Mouse (Mus musculus): ENCODE measurements around the gene Fry.

The Fry gene

GRCm38 (mm10) chr5:150229776-150230175 lies 111.3 kb downstream of the Fry start:
- ChIA-PET POLR2A (interaction anchor here in 1 of 4 experiments (0.9 kb wide), 1 partner anchor 10 kb away, joined by 3 read pairs; no protein-coding TSS in a partner anchor), CTCF (interaction anchor here in 3 of 4 experiments (0.6 to 3.9 kb wide), 5 partner anchors 9 to 934 kb away, joined by 3 to 28 read pairs (median 3); no protein-coding TSS in a partner anchor)

DNA sequence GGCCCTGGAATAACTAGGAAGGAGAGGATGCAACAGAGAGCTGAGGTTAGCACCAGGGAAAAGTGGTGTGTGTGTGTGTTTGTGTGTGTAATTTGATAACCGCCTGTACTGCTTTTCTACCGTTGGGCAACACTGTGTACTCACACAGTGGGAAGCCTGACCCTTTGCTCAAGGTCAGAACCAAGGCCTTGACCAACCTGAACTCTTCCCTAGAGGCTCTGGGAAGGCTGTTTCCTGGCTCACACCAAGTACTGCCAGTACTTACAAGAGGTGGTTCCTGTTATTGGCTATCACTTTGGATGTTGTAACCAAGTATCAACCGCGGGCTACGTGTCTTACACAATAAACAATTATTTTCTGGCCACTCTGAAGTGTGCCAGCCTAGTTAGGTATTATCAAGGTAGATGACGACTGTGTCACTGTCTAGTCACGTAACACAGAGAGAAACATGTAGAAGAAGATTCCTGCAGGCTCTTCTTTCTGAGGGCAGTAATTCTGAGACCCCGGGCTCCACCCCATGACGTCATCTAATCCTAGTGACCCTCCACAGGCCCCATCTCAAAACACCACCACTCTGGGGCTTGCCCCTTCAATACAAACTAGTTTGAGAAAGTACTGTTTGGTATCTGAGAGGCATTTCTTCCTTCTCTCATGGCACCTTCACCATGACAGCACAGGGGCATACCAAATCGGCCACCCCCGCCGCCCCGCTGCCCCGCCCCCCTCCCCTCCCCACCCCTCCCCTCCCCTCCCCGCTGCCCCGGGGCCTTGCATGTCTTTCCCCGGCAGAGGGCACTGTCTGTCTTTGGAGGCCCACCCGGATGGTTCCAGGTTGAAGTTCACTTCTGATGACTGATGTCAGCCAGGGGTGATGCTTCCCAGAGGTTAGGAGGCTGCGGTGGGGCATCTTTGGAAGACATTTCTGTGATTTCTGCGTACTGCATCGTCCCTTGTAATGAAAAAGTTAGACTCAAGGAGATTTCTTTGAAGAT lies 114.0 kb downstream of the Fry start:
- CTCF ChIA-PET = interaction anchor here (0.7 to 3.9 kb wide), 22 partner anchors 9 to 485 kb away, joined by 3 to 28 read pairs (median 4); partner anchors contain the start of gene N4bp2l2 (in 1 of the 4)
- POLR2A ChIA-PET = no interaction called here

- POLR2A ChIA-PET = no interaction called here
- CTCF ChIA-PET = interaction anchor here (0.6 to 1.7 kb wide), 26 partner anchors 10 to 484 kb away, joined by 3 to 11 read pairs (median 4); partner anchors contain the start of gene N4bp2l2 (in 1 of the 4)
Measured at GRCm38 (mm10) chr5:150233154-150233886, 114.9 kb downstream of the Fry start.

GRCm38 (mm10) chr5:150235931-150236330 lies 117.5 kb downstream of the Fry start:
- CTCF ChIA-PET = interaction anchor here (0.6 to 1.6 kb wide), 9 partner anchors 10 to 756 kb away, joined by 3 to 6 read pairs (median 4); no protein-coding TSS in a partner anchor
- POLR2A ChIA-PET = interaction anchor here in 2 of 4 experiments (0.7 to 0.8 kb wide), 2 partner anchors 11 to 22 kb away, joined by 3 read pairs; no protein-coding TSS in a partner anchor

- ChIA-PET CTCF (interaction anchor here (0.6 to 1.6 kb wide), 7 partner anchors 11 to 757 kb away, joined by 3 to 6 read pairs (median 4); no protein-coding TSS in a partner anchor), POLR2A (interaction anchor here in 1 of 4 experiments (0.8 kb wide), 1 partner anchor 22 kb away, joined by 3 read pairs; no protein-coding TSS in a partner anchor)
Measured at GRCm38 (mm10) chr5:150236597-150236996, 118.2 kb downstream of the Fry start.

GRCm38 (mm10) chr5:150241638-150242037 lies 123.2 kb downstream of the Fry start:
- CTCF ChIA-PET = interaction anchor here in 2 of 4 experiments (0.7 to 1.2 kb wide), 2 partner anchors 10 to 27 kb away, joined by 3 read pairs; no protein-coding TSS in a partner anchor
- POLR2A ChIA-PET = interaction anchor here in 1 of 4 experiments (1.0 kb wide), 1 partner anchor 11 kb away, joined by 3 read pairs; no protein-coding TSS in a partner anchor

GRCm38 (mm10) chr5:150246737-150247136 lies 128.3 kb downstream of the Fry start:
- CTCF ChIA-PET = interaction anchor here (0.6 to 2.6 kb wide), 15 partner anchors 11 to 78 kb away, joined by 3 to 14 read pairs (median 4); no protein-coding TSS in a partner anchor
- POLR2A ChIA-PET = interaction anchor here in 2 of 4 experiments (0.5 to 1.8 kb wide), 8 partner anchors 10 to 597 kb away, joined by 3 to 6 read pairs (median 3); no protein-coding TSS in a partner anchor

GRCm38 (mm10) chr5:150257764-150258163 lies 139.3 kb downstream of the Fry start:
- ChIA-PET POLR2A (interaction anchor here in 1 of 4 experiments (1.6 to 2.1 kb wide), 2 partner anchors 11 to 61 kb away, joined by 5 to 6 read pairs; no protein-coding TSS in a partner anchor), CTCF (interaction anchor here in 3 of 4 experiments (0.5 to 2.7 kb wide), 11 partner anchors 8 to 89 kb away, joined by 3 to 14 read pairs (median 3); no protein-coding TSS in a partner anchor)

DNA sequence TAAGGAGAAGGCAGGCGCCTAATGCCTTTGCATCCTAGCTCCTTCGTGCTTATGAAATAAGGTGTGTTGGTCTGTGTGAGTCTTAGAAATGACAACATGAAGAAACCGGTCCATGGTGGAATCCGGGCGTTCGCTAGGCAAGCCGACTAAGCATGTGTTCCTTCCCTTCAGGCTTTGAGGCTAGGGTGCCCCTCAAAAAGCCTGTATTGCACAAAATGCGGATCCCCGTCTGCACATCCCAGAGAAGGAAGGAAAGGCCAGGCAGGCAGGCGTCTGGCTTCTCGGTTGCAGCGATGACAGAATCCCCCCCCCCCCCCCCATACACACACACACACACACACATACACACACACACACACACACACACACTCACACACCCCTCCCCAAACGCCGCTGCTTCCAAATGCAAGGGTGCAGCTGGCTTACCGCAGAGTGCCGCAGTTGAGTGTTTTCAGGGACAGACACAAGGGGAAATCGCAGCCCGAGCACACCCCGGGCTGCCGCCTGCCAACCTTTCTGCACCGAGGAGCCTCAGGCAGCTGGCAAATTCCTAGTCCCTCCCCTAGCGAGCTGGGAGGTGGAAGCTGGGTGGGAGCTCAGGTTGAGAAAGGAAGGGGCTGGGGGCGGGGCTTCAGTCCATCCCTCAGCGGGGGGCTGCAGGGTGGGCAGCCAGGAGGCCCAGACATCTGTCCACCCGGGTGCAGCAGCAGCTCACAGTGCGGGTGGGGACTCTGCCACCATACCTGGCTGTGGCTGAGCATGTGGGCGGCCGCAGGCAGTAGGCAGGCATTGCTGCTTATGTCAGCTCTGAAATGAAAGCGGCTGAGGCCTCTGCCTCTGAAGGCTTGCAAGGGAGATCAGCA lies 141.0 kb downstream of the Fry start:
- POLR2A ChIA-PET = interaction anchor here in 2 of 4 experiments (0.7 to 1.5 kb wide), 6 partner anchors 20 to 414 kb away, joined by 3 to 4 read pairs (median 3); partner anchors contain the start of gene Pds5b (in 1 of the 2)
- CTCF ChIA-PET = interaction anchor here (0.6 to 2.7 kb wide), 14 partner anchors 9 to 1535 kb away, joined by 3 to 14 read pairs (median 3); partner anchors contain the start of gene Fry (in 1 of the 4)

- POLR2A ChIA-PET = interaction anchor here in 2 of 4 experiments (0.7 to 1.5 kb wide), 4 partner anchors 54 to 413 kb away, joined by 3 read pairs; partner anchors contain the start of gene Pds5b (in 1 of the 2)
- CTCF ChIA-PET = interaction anchor here in 3 of 4 experiments (0.6 to 1.6 kb wide), 8 partner anchors 13 to 210 kb away, joined by 3 to 5 read pairs (median 3); partner anchors contain the start of gene Fry (in 1 of the 3)
Measured at GRCm38 (mm10) chr5:150260054-150260386, 141.6 kb downstream of the Fry start.

GRCm38 (mm10) chr5:150261361-150261760 lies 142.9 kb downstream of the Fry start:
- POLR2A ChIA-PET = interaction anchor here in 1 of 4 experiments (1.6 kb wide), 1 partner anchor 262 kb away, joined by 3 read pairs; the partner anchor contains the start of gene Brca2
- CTCF ChIA-PET = interaction anchor here in 2 of 4 experiments (1.1 to 1.5 kb wide), 3 partner anchors 15 to 28 kb away, joined by 3 to 4 read pairs (median 3); no protein-coding TSS in a partner anchor

GRCm38 (mm10) chr5:150262046-150262716 lies 143.7 kb downstream of the Fry start:
- ChIA-PET CTCF (interaction anchor here in 3 of 4 experiments (0.7 to 1.5 kb wide), 6 partner anchors 16 to 171 kb away, joined by 3 to 4 read pairs (median 3); no protein-coding TSS in a partner anchor), POLR2A (interaction anchor here in 1 of 4 experiments (1.6 kb wide), 1 partner anchor 261 kb away, joined by 3 read pairs; the partner anchor contains the start of gene Brca2)

GRCm38 (mm10) chr5:150262717-150263103 lies 144.3 kb downstream of the Fry start:
- CTCF ChIA-PET = interaction anchor here in 3 of 4 experiments (0.8 to 1.5 kb wide), 5 partner anchors 16 to 170 kb away, joined by 3 to 4 read pairs (median 3); no protein-coding TSS in a partner anchor
- POLR2A ChIA-PET = interaction anchor here in 1 of 4 experiments (1.6 kb wide), 1 partner anchor 260 kb away, joined by 3 read pairs; the partner anchor contains the start of gene Brca2

DNA sequence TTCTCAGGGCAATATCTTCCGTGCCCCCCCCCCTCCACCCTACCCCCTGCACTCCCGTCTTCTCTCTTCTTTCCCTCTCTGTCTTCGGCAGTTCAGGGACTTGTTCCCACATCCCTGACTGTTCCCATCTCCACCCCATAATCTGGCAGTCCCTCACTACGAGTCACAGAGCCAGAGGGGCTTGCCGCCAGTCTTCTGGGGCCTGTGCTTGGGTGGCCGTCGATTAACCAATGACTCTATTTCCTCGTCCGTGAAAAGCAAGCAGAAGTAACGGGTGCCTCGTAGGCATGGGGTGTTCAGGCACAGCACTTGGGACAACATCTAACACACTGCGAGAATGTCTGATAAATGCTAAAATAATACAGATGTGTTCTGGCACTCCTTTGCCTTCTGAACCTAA lies 144.7 kb downstream of the Fry start:
- POLR2A ChIA-PET = interaction anchor here in 1 of 4 experiments (1.9 kb wide), 1 partner anchor 10 kb away, joined by 6 read pairs; no protein-coding TSS in a partner anchor
- CTCF ChIA-PET = interaction anchor here in 3 of 4 experiments (0.6 to 1.5 kb wide), 5 partner anchors 19 to 214 kb away, joined by 3 to 4 read pairs (median 3); no protein-coding TSS in a partner anchor

DNA sequence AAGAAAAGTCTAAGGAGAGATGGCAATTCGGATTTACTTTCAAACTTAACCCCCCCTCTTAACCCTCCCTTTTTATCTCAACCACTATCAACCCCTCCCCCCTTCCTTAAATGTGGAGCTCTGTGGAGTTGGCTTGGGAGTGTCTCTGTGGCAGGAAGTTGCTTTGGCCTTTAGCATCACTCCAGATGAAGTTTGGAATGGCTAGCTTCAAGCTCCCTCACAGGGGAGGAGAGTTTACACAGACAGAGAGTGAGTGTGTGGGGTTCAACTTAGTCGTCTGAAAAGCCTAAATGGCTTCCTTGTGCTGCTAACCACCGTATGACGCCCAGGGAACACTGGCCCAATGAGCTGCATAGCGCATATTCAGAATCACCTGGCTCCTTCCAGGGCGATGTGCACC lies 145.2 kb downstream of the Fry start:
- POLR2A ChIA-PET = interaction anchor here in 2 of 4 experiments (1.0 to 1.9 kb wide), 2 partner anchors 10 to 18 kb away, joined by 4 to 6 read pairs; no protein-coding TSS in a partner anchor
- CTCF ChIA-PET = interaction anchor here in 3 of 4 experiments (0.6 to 1.5 kb wide), 4 partner anchors 19 to 214 kb away, joined by 3 to 4 read pairs (median 3); no protein-coding TSS in a partner anchor

Measured in embryonic stem cell, embryonic (primary cell).